Mouse (Mus musculus): ENCODE measurements around the gene Wdr89.

Wdr89 gene

DNA sequence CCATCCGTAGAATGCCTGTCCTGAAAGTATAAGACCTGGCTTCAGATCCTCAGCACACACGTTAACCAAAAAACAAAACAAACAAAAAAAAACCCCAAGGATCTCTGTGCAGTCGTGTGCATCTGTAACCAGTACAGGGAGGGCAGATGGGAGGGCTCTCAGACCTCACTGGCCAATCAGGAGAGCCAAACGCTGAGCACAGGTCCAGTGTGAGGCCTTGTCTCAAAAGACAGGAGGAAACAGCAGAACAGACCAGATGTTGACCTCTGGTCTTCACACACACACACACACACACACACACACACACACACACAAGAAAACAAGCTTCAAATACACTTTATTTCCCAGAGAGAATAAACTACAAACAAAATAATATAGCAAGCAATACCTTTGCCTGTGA lies 69.8 kb downstream of the Wdr89 start:
- peak; percentile 70 for DNase-seq

DNA sequence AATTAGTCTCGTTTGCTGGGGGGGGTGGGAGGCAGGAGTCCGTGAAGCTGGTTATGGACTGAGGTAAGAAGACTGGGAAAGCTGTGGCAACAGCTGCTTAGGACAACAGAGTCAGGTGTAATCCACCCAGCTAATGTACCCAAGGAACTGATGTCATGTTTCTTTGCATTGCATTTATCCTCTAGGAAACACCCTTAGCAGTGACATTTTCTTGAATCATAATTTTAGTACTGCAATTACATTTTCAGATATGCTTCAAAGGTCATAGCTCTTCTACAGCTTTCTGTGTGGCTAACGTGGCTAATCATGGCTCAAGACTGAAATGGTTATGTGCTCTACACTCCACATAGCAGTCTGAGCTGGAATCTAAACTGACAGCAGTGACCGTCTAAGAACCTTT lies 70.3 kb downstream of the Wdr89 start:
- no peak for DNase-seq

DNA sequence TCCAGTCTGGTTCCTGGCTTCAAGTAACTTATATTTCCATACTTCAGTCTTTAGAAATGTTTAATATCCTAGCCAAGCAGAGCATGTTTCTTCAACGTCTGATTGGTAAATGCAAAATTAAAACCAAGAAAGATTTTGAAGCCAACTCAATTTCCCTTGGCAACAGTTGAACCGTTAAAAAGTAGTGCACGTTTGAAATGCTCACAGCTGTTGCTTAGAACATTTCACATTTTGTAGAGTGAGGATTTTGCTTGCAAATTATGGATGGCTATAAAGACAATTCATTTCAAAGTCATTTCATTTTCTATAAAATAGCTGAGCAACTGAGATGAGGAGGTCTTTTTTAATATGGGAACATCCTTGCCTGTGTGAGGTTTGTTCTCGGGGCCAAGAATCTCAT lies 71.6 kb downstream of the Wdr89 start:
- DNase-seq, result no peak

DNA sequence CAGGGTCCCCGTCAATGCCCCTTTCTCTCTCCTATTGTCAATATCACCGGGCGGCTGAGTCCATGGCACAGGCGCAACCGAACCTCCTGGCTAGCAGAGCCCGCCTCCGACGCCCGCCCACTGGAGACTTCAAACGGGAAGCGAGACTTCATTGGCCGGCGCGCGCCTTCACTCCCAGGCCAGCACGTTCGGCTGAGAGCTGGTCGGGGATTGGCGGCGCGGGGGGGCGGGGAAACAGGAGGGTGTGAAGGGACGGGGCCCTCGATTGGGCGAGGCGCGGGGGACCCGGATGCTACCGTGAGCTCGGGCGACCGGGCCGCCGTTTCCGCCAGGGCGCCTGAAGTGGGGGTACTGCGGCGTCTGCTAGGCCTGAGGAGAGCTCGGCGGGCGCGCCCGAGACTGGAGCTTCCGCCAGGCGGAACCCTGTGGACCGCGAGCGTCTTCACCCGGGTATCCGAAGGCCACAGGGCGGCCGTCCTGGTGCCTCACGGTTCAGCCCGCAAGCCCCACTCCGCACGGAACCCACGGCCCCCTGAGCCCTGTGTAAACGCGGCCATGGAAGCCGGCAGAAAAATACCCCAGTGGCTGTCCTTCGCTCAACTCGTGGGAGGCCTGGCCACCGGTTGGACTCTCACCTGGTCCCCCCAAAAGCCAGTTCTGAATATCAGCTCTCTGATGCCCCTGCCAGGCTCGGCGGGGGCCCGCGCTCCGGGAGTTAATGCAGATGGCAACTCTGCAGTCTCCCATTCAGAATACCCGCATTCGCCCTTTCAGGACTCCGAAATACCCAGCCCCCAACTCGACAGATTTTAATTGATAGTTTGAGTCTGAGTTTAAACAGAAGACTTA lies 73.0 kb downstream of the Wdr89 start, which contains the start of gene Ppp2r5e:
Ppp2r5e (minus strand) TSS at position 92 of the 849 bp plus-strand sequence.
- DNase-seq, result peak; percentile 99

DNA sequence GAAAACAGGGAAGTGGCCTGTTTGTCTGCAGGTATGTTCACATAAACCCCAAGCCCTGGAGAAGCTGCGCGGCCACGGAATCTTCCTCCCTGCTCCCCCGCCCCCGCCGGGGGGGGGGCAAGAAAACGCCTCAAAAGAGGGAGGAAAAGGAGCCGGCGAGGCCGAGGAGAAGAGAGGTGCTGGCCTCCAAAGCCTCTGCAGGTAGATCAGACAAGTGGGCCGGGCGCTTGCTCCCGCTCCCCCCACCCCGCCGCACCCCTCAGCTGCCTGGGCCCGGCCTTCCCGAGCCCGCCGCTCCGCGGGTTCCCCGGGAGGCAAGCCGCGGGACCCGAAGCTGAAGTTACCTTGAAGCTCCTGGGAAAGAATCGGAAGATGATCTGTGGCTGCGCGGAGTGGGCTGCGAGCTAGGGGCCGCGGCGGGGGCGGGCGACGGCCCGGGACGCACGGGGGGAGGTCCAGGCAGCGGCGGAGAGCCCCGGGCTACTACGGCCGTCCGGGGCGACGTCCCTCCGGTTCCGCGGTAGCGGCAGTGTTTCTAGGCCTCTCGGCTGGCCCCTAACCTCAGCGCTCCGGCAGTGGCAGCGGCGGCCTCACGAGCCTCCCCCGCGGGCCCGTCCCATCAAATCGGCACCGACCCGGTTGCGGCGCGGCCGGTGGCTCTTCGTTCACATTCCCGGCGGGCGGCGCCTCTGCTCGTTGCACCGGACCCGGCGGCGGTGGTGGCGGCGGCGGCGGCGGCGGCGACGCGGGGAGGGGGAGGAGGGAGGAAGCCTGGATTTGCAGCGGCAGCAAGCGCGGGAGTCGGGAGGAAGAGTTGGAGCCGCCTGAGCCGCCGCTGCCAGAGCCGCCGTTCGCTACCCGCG lies 73.8 kb downstream of the Wdr89 start:
- DNase-seq, result no peak

DNA sequence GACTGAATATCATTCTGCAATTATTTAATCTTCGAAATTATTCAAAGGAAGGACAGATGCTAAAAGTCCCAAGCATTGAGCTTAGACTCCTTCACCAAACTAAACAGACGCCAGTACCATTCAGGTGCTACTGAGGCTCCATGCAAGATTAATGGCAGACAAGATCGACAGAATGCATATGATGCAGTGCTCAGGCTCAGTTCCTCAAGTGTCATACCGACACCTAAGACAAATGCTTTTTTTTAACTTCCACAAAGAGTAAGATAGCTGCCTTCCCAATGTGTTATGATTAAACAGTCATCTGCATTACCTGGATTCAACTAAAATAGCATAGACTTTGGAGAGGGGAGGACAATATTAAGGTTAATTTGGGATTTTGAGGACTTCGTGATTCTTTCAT lies 74.9 kb downstream of the Wdr89 start:
- DNase-seq, result no peak

DNA sequence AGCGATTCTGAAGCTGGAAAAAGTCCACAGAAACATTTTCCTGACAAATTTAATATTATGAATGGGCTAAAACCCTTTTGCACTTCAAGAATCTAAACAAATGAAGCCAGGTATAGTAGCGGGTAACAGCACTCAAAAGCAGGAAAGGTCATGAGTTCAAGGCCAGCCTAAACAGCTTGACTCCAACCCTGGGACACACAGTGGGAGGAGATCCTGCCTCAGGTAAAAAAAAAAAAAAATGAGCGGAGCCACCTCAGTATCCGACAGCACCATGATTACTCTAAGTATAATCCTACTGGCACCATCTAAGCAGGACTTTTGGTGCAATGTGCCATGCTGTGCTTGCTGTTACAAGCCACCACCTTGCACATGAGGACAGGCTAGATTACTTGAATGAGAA lies 75.5 kb downstream of the Wdr89 start:
- DNase-seq, result no peak

DNA sequence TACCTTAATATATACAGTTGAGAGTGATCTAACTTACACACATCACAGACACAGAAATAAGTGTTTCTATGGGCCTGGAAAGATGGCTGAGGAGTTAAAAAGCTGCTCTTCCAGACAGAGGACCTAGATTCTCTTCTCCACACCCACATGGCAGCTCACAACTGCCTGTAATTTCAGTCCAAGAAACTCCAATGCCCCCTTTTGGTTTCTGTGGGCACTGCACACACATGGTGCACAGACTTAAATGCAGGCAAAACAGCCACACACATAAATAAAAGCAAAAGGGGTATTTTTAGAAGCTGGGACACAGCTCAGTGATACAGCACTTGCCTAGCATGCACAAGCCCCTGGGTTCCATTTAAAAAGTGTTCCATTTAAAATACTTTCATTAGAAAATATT lies 81.8 kb downstream of the Wdr89 start:
- DNase-seq, result no peak

DNA sequence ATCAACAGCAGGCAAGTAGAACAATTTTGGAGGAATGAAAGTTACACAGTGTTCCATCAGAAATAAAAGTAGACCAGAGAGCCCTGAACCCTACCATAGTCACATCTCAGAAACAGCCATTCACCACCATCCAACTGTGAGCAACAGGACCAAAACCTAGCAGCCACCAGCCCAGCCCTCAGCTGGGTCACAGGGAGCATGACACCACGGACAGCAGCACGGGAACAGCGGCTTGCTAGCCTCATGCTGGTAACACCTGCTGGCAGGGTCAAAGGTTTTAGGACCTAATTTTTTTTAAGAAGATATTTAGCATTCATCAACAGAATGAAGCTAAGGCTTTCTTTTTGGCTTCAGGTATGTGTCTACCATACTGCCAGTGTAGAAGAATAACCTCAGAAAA lies 85.6 kb downstream of the Wdr89 start:
- DNase-seq, result no peak

Measured in kidney, postnatal 14 days (tissue).